Mouse (Mus musculus) stomach, embryonic 14.5 days (tissue): Measurements from ENCODE around the gene Gm20671. TPM values are rescaled to one million over a fixed set of nuclear protein-coding genes. Genes with fewer than 3 reads are reported as not detected.
A peak's percentile ranks its signal among the peaks of the same experiment; 100 is the strongest.
"Not testable (repeated sequence)": the region's sequence is repeated elsewhere in the genome, so short reads cannot be mapped to it uniquely, and the experiment has no call there.

Experiments used
- ATAC-seq: fragments of 200-750 bp; cut with Nextera tagmentation; 2 replicates; pipeline ENCODE4 v1.8.0; 2017; ENCODE audit warnings: low read depth, moderate TSS enrichment; ENCODE audit not compliant: insufficient number of reproducible peaks, insufficient read depth, low FRiP score
- H3K27ac ChIP-seq: fragments of 300-500 bp; sonication (generic); 2 replicates; pipeline ENCODE4 v1.5.1; 2014; ENCODE audit warnings: mild to moderate bottlenecking, low read length, moderate library complexity, mixed read lengths
- H3K27me3 ChIP-seq: fragments of 300-500 bp; sonication (generic); 2 replicates; pipeline ENCODE4 v1.6.1; 2014; ENCODE audit warnings: low read length, control low read depth, mixed read lengths; ENCODE audit not compliant: control insufficient read depth, insufficient read depth
- H3K36me3 ChIP-seq: fragments of 300-500 bp; sonication (generic); 2 replicates; pipeline ENCODE4 v1.6.1; 2014; ENCODE audit warnings: mild to moderate bottlenecking, control low read depth, low read length, moderate library complexity, mixed read lengths; ENCODE audit not compliant: control insufficient read depth, insufficient read depth
- H3K4me1 ChIP-seq: fragments of 300-500 bp; sonication (generic); 2 replicates; pipeline ENCODE4 v1.6.1; 2014; ENCODE audit warnings: low read length, control low read depth, mixed read lengths; ENCODE audit not compliant: control insufficient read depth, insufficient read depth
- H3K4me2 ChIP-seq: fragments of 300-500 bp; sonication (generic); replicated peaks from 2 replicates; pipeline ENCODE4 v1.6.1; 2014; ENCODE audit warnings: low read depth, low read length, control low read depth
- H3K4me3 ChIP-seq: fragments of 300-500 bp; sonication (generic); 2 replicates; pipeline ENCODE4 v1.5.1; 2014; ENCODE audit warnings: low read depth, low read length, control low read depth
- H3K9ac ChIP-seq: fragments of 300-500 bp; sonication (generic); replicated peaks from 2 replicates; pipeline ENCODE4 v1.6.1; 2014; ENCODE audit warnings: low read depth, mild to moderate bottlenecking, control low read depth, low read length, moderate library complexity, mixed read lengths
- H3K9me3 ChIP-seq: fragments of 300-500 bp; sonication (generic); 2 replicates; pipeline ENCODE4 v1.6.1; 2016; ENCODE audit warnings: low read depth, low read length, control low read depth; ENCODE audit not compliant: control insufficient read depth
- WGBS: fragments of 180-500 bp; shearing (Covaris S2); extraction: QIAGEN DNeasy Blood & Tissue Kit; methylation state at CpG from one replicate; pipeline ENCODE4 v1.1.7; 2014; 5-methylcytosine and 5-hydroxymethylcytosine counted together
- polyA plus RNA-seq: library from polyadenylated mRNA; unstranded; fragments of >200 nt; fragmentation: Nextera tagmentation; extraction: Ambion mirVana; gene quantifications from 2 replicates; pipeline ENCODE4 v1.2.1, GENCODE M21; 2014

Gene Gm20671
- polyA plus RNA-seq, 1 experiment from 2014 or later = not detected

DNA sequence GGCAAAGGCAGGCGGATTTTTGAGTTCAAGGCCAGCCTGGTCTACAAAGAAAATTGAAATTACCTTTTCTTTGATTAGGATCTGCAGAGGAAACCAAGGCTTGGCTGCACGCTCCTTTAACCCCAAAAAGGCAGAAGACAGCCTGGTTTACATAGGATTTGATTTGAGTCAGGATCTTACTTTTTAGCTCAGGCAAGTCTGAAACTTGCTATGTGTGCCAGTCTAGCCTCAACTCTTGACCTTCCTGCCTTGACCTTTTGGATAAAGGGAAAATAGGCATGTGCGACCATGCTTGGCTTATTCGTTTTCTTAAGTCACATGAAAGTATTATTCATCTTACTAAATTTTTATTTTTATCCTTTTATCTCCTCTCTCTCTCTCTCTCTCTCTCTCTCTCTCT, 27.9 kb upstream of the Gm20671 start:
- ATAC-seq = no peak
- no peak overlapping the region for H3K4me2 ChIP-seq
- H3K27me3 ChIP-seq = no peaks in the 10 kb centered on the region
- no peak overlapping the region for H3K4me3 ChIP-seq
- H3K27ac ChIP-seq = no peak overlapping the region
- H3K9ac ChIP-seq = no peak overlapping the region
- peaks cover 16% of the 10 kb centered on the region; the same call in 1 of the 2 replicates for H3K4me1 ChIP-seq
- no peaks in the 10 kb centered on the region for H3K9me3 ChIP-seq
- 89% methylated on average over 4 of the region's 4 CpGs for WGBS
- H3K36me3 ChIP-seq = no peaks in the 10 kb centered on the region; the same call in 1 of the 2 replicates

DNA sequence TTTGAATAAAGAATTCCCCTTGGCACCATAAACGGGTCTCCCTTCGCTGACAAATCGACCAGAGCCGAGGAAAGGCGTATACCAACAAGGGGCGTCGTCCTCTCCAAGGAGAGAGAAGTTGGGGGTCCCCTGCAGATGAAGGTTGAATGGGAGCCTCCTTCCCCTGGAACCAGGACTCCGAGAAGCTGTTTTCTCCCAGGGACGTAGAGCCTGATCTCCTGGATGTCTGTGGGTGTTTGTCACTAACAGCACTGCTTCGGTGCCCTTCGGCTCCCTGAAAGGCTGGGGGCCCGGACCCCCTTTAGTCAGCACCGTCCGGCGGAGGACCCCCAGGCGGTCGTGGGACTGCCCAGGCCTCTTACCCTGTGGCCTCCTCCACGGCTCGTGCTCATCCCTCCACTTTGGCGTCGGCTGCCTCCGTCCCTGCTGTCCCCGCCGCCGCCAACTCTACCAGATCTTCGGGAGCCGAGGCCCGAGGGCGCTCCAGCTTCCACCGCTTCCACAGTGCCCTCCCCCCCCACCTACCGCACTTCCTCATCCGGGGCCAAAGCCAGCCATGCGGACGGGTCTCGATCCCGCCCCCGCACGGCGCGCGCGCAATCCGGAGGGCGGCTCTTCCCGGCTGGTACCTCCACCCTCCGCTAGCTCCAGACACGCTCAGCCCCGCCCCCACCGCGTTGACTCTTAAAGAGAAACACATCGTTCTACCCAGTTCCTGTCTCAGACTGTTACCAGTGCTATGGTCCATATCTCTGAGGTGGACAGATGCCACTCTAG, 27.0 kb upstream of the Gm20671 start, which contains the start of gene Prr14l:
TSS of gene Prr14l (minus strand) at position 526 of the 777 bp plus-strand sequence.
- peak within 1 kb of the TSS; percentile 92 for H3K9ac ChIP-seq
- peaks cover 16% of the 10 kb centered on the region; the same call in 1 of the 2 replicates for H3K4me1 ChIP-seq
- WGBS = under 1% methylated on average over 51 of the region's 51 CpGs
- ATAC-seq = peak; percentile 95
- H3K4me3 ChIP-seq = peak within 1 kb of the TSS; percentile 97
- H3K27ac ChIP-seq = peak within 1 kb of the TSS; percentile 81
- H3K4me2 ChIP-seq = peak within 1 kb of the TSS; percentile 80
- H3K27me3 ChIP-seq = no peaks in the 10 kb centered on the region
- H3K36me3 ChIP-seq = no peaks in the 10 kb centered on the region; the same call in 1 of the 2 replicates
- no peaks in the 10 kb centered on the region for H3K9me3 ChIP-seq

DNA sequence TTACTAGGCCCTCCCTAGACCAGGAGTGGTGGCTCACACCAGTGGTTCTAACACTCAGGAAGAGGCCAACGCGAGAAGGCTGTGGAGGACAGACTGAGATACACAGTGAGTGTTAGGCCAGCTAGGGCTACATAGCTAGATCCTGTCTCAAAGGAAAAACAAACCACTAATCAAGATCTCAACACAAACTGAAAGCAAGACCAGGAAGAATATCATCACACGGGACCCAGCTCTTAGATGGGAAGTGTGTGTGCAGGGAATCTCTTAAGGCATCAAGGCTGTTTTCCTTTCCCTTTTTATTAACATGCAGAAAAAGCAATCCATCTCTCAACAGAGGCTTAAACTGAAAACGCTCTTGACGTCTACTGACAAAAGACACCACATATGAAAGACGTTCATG, 25.1 kb upstream of the Gm20671 start:
- Histone ChIP-seq H3K27me3 (no peaks in the 10 kb centered on the region), H3K36me3 (no peaks in the 10 kb centered on the region; the same call in 1 of the 2 replicates), H3K4me2 (peak overlapping the region; percentile 80), H3K9ac (0 out of 2 replicates have a peak overlapping the region, but pooled peaks have one; percentile 11), H3K9me3 (no peaks in the 10 kb centered on the region), H3K4me1 (peaks cover 16% of the 10 kb centered on the region; the same call in 1 of the 2 replicates), H3K4me3 (peak overlapping the region; percentile 97; the same call in 1 of the 2 replicates), H3K27ac (no peak overlapping the region)
- 26% methylated on average over 6 of the region's 6 CpGs for WGBS
- ATAC-seq = no peak

DNA sequence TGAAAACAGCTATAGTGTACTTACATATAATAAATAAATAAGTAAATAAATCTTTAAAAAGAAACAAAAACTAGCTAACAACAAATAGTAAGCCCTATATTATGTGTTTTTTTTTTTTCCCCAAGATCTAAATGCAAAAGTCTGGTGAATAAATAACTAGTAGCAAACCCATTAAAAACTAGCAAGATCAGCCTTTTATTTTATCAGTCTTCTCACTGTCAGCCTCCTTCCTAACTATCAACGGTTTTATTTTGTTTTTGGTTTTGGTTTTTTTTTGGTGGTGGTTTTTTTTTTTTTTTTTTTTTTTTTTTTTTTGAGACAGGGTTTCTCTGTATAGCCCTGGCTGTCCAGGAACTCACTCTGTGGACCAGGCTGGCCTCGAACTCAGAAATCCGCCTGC, 22.7 kb upstream of the Gm20671 start:
- H3K27ac ChIP-seq, H3K9ac ChIP-seq, H3K4me3 ChIP-seq, H3K9me3 ChIP-seq, ATAC-seq, H3K4me2 ChIP-seq, H3K27me3 ChIP-seq, H3K36me3 ChIP-seq: not testable (repeated sequence)
- peaks cover 16% of the 10 kb centered on the region; the same call in 1 of the 2 replicates for H3K4me1 ChIP-seq
- WGBS = 93% methylated on average over 3 of the region's 3 CpGs

DNA sequence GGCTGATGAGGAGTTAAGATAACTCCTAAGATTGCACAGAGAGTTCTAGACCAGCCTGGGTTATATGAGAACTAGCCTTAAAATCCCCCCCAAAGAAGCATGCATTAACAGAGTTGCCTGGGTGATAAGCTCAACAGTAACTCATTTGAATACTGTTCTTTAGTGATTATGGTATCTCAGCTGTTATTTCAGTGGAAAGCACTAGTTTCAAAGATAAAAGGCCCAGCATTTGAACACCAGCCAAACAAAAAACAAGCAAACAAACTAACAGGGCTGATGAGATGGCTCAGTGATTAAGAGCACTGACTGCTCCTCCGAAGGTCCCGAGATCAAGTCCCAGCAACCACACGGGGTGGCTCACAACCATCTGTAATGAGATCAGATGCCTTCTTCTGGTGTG, 22.3 kb upstream of the Gm20671 start:
- ATAC-seq = no peak

DNA sequence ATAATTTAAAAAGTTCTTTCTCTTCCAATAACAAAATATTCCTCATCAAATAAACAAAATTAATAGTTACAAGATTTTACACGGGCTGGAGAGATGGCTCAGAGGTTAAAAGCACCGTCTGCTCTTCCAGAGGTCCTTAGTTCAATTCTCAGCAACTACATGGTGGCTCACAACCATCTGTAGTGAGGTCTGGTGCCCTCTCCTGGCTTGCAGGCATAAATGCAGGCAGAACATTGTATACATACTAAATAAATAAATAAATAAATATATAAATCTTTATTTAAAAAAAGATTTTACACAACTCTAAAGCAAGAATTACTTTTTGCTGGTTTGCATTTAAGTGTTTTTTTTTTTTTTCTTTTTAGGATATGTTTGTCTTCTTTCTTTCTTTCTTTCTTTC, 13.1 kb upstream of the Gm20671 start:
- Histone ChIP-seq H3K4me3 (no peak overlapping the region), H3K9ac (no peak overlapping the region), H3K9me3 (no peaks in the 10 kb centered on the region), H3K27ac (no peak overlapping the region), H3K36me3 (peaks cover 61% of the 10 kb centered on the region), H3K4me1 (no peaks in the 10 kb centered on the region), H3K27me3 (no peaks in the 10 kb centered on the region), H3K4me2 (no peak overlapping the region)
- no peak for ATAC-seq
- 92% methylated on average over 2 of the region's 2 CpGs for WGBS

More for the DNA sequence above, 22.3 kb upstream of the Gm20671 start:
- H3K9ac ChIP-seq = no peak overlapping the region
- H3K27ac ChIP-seq = no peak overlapping the region
- H3K36me3 ChIP-seq = peaks cover 12% of the 10 kb centered on the region; the same call in 1 of the 2 replicates
- H3K4me2 ChIP-seq = no peak overlapping the region
- no peak overlapping the region for H3K4me3 ChIP-seq
- H3K27me3 ChIP-seq = no peaks in the 10 kb centered on the region
- WGBS = 98% methylated on average over 3 of the region's 3 CpGs
- H3K9me3 ChIP-seq = no peaks in the 10 kb centered on the region
- peaks cover 16% of the 10 kb centered on the region; the same call in 1 of the 2 replicates for H3K4me1 ChIP-seq

DNA sequence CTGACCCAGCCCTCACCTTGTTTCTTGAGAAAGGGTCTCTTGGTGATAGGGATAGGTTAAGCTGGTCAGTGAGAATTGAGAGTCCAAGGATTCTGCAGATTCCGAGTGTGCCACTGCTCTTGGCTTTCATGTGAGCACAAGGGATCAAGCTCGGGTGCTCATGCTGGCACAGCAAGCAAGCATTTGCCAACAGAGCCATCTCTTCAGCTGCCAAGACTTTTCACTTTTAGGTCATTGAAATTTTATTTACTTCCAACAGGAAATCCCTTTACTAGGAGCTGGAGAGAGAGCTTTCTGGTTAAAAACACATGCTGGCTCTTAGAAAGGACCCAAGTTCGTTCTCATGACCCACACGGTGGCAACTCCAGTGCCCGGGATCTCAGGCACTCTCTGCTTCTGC, 10.1 kb upstream of the Gm20671 start:
- no peaks in the 10 kb centered on the region for H3K27me3 ChIP-seq
- H3K27ac ChIP-seq = no peak overlapping the region
- peaks cover 54% of the 10 kb centered on the region for H3K36me3 ChIP-seq
- H3K9me3 ChIP-seq = no peaks in the 10 kb centered on the region
- ATAC-seq = no peak
- WGBS = 91% methylated on average over 5 of the region's 5 CpGs
- no peak overlapping the region for H3K4me3 ChIP-seq
- no peak overlapping the region for H3K4me2 ChIP-seq
- no peaks in the 10 kb centered on the region for H3K4me1 ChIP-seq
- no peak overlapping the region for H3K9ac ChIP-seq

DNA sequence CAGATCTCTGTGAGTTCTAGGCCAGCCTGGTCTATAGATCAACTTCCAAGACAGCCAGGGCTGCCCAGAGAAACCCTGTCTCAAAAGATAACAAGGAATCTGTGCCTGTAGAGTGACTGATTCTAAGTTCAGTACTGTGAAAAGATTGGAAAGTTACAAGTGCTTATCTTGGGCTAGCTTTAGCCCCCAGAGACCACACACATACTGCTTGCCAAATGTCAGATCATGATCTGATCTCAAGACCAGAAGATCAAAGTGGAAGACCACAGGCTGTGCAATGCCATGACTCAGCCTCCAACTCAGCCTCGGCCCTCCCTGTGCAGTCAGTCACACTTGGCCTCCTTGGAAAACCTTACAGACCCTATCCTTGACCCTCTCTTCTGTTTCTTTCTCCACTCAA, 7.6 kb upstream of the Gm20671 start:
- H3K27me3 ChIP-seq = no peaks in the 10 kb centered on the region
- no peak overlapping the region for H3K9ac ChIP-seq
- no peak overlapping the region for H3K4me2 ChIP-seq
- peaks cover 49% of the 10 kb centered on the region for H3K36me3 ChIP-seq
- H3K27ac ChIP-seq = no peak overlapping the region
- no peak for ATAC-seq
- no peaks in the 10 kb centered on the region for H3K4me1 ChIP-seq
- H3K9me3 ChIP-seq = no peaks in the 10 kb centered on the region
- no peak overlapping the region for H3K4me3 ChIP-seq
- 91% methylated on average over 1 of the region's 1 CpGs for WGBS
